Mouse (Mus musculus) olfactory bulb, adult 2 months (tissue): ENCODE measurements around the gene Sarnp. TPM values are rescaled to one million over a fixed set of nuclear protein-coding genes. Genes with fewer than 3 reads are reported as not detected.

Experiments
- H3K27ac ChIP-seq: fragments of 200-500 bp; 2 replicates; pipeline ENCODE4 v1.5.1; 2012; ENCODE audit warnings: low read depth, low read length; ENCODE audit not compliant: insufficient read depth
- H3K4me1 ChIP-seq: fragments of 200-500 bp; 2 replicates; pipeline ENCODE4 v1.6.1; 2012; ENCODE audit warnings: low read length; ENCODE audit not compliant: control insufficient read depth, insufficient read depth
- H3K4me3 ChIP-seq: fragments of 200-500 bp; 2 replicates; pipeline ENCODE4 v1.5.1; 2012; ENCODE audit warnings: mild to moderate bottlenecking, low read depth, low read length, moderate library complexity; ENCODE audit not compliant: insufficient read depth
- CTCF ChIP-seq: fragments of 200-500 bp; IDR thresholded peaks from 2 replicates; pipeline ENCODE4 v1.5.1; 2012; ENCODE audit warnings: low read depth, mild to moderate bottlenecking, low read length, moderate library complexity; ENCODE audit not compliant: insufficient read depth
- POLR2A ChIP-seq: fragments of 200-500 bp; IDR thresholded peaks from 2 replicates; pipeline ENCODE4 v1.6.1; 2012; ENCODE audit warnings: mild to moderate bottlenecking, low read depth, low read length, moderate library complexity; ENCODE audit not compliant: insufficient read depth
- WGBS: fragments of 180-500 bp; shearing (Covaris S2); methylation state at CpG from one replicate; pipeline ENCODE4 v1.1.7; 2018; 5-methylcytosine and 5-hydroxymethylcytosine counted together
- polyA plus RNA-seq: library from polyadenylated mRNA; stranded (reverse); fragments of >200 nt; gene quantifications from 2 replicates; pipeline ENCODE4 v1.2.4, GENCODE M21; 2012; ENCODE audit warnings: low replicate concordance; ENCODE audit not compliant: missing spikeins, insufficient read depth, insufficient read length

The Sarnp gene
- polyA plus RNA-seq, 1 experiment, result not detected

DNA sequence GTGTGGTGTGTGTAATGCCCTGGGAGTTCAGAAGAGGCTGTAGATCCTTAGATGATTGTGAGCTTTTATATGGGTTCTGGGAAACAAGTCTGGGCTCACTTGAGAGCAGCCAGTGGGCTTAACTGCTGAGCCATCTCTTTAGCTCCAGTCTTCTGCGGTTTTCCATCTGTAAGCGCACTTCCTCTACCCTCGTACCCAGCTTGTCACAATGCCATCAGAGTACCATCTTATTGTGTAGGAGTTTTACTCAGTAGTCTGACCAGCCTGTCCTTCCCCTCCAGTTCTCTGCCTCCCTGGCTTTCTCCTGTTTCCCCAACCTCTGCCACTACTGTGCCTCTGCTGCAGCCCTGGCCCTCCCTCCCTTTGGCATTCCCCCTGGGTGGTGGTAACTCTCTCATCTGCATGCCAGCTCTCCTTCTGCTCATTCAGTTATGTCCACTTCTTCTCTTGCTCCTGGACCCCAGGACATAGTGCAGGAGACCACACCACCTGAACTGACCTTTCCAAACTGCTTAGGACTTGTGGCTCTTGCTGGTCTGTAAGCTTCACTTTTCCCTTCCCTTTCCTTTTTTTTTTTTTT lies 85.4 kb downstream of the Sarnp start:
- Histone ChIP-seq H3K27ac (no peak overlapping the region), H3K4me1 (no peaks in the 10 kb centered on the region), H3K4me3 (no peak overlapping the region)
- no peak for TF ChIP-seq POLR2A
- no peak for TF ChIP-seq CTCF
- 90% methylated on average over 3 of the region's 3 CpGs for WGBS

DNA sequence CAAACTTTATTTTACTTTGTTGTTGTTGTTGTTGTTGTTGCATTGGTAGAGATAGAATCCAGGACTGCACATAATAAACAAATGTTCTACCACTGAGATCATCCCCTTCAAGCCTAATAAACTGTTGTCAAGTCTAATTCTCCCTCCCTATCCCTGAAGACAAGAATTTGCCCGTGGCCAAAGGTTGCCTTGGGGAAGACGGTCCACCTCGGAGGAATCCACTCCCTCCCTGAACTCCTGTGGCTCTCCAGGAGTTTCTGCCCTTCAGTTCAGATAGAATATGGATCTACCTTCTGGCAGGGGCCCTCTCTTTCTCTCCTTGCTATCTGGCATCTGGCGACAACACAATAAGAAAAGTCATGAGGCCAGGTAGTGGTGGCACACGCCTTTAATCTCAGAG lies 87.7 kb downstream of the Sarnp start:
- Histone ChIP-seq H3K27ac (no peak overlapping the region), H3K4me1 (peaks cover 6% of the 10 kb centered on the region), H3K4me3 (no peak overlapping the region)
- no peak for TF ChIP-seq POLR2A
- no peak for TF ChIP-seq CTCF
- 88% methylated on average over 5 of the region's 5 CpGs for WGBS

DNA sequence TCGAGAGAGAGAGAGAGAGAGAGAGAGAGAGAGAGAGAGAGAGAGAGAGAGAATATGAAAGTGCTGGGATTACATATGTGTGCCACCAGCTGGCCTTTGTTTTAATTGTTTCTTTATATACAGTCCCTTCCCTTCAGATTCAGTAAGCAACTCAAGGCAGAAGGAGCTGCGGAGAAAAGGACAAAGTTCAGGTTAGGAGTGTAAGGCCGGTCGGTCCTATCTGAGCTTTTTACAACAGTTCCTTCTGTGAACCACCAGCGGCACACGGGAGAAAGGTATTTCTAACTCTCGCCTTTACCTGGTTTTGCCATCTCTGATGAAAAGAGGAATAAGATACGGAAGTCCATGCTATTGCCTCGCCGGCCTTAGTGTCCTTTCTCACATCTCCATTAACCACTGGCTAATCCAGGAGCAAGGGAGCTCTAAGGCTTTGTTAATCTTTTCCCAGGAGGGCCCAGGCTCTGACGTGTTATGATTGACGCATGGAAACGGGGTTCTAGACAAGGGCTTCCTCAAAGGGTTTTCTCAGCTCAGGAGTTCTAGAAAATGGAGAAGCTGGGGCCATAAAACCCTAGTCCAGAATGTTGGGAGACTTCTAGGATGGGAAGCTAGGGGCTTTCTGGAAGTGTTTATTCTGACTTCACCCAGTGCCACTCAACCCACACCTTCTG lies 91.8 kb downstream of the Sarnp start:
- TF ChIP-seq CTCF (no peak), POLR2A (no peak)
- Histone ChIP-seq H3K4me3 (peak overlapping the region; percentile 76), H3K27ac (peak overlapping the region; percentile 27), H3K4me1 (peaks cover 24% of the 10 kb centered on the region)
- 72% methylated on average over 13 of the region's 13 CpGs for WGBS

DNA sequence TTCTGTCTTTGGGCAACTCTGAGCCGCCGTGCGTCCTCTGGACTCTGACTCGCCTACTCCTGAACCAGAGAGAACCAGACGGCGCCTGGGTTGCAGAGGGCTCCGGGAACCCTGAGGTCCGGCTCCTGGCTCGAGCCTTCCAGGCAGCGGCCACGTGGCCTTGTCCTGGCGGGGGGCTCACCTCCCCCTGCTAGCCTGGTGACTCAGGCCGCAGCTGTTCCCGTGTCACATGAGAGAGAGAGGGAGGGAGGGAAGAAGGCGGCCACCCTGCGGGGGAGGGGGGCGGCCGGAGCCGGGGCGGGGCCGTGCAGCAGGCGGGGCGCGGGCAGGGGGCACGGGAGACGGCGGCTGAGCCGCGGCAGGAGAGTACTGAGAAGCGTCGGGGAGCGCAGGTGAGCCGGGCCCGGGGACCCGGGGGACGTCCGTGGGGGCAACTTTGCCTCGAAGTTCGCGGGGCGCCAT lies 92.5 kb downstream of the Sarnp start:
- H3K27ac ChIP-seq, result peak overlapping the region; percentile 81
- 3% methylated on average over 39 of the region's 41 CpGs for WGBS
- peak; percentile 30; the same call in 1 of the 2 replicates for TF ChIP-seq POLR2A
- no peak for TF ChIP-seq CTCF
- peaks cover 24% of the 10 kb centered on the region for H3K4me1 ChIP-seq
- peak overlapping the region; percentile 76 for H3K4me3 ChIP-seq

DNA sequence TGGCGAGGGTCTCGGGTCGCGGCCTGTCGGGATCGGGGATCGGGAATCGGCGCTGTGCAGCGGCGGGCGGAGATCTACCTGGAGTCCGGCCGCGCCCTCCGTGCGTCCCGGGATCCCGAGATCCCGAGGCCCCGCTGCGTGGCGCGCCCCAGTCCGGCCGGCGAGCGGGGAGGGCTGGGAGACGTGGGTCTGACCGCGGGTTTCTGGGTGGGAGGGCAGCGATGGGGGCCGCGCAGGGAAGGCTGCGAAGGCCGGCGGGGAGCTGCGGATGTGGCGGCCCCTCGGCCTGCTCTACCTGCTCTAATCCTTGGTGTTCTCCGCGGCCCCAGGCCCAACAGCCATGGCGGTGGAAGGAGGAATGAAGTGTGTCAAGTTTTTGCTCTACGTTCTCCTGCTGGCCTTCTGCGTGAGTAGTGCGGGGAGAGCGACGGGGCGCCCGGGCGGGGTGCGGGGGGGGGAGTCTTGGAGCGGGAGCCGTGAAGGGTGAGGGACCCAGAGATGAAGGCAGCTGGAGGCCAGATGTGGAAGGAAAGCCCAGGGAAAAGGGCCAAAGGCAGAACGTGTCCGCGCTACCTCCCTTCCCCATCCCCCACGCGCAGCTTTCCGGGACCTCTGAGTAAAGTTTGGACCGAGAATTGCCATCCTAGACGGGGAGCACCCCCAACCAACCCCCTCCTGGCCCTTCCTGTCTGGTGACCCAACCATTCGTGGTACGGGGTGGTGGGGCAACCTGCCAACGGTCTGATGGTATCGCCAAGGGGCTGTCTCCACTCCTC lies 93.1 kb downstream of the Sarnp start:
- Histone ChIP-seq H3K27ac (peak overlapping the region; percentile 81), H3K4me3 (peak overlapping the region; percentile 76), H3K4me1 (peaks cover 24% of the 10 kb centered on the region)
- TF ChIP-seq CTCF (no peak), POLR2A (no peak)
- WGBS, result 1% methylated on average over 66 of the region's 66 CpGs

DNA sequence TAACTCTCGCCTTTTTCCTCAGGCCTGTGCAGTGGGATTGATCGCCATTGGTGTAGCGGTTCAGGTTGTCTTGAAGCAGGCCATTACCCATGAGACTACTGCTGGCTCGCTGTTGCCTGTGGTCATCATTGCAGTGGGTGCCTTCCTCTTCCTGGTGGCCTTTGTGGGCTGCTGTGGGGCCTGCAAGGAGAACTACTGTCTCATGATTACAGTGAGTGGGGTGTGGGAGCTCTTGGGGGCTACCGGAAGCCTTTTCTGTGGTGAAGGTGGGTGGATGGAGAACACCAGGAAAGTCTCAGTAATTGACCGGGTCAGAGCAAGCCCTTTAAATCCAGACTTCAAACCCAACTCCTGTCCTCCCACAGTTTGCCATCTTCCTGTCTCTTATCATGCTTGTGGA lies 94.3 kb downstream of the Sarnp start:
- no peak overlapping the region for H3K27ac ChIP-seq
- WGBS, result 75% methylated on average over 6 of the region's 6 CpGs
- TF ChIP-seq CTCF, result no peak
- TF ChIP-seq POLR2A, result no peak
- H3K4me3 ChIP-seq, result no peak overlapping the region
- peaks cover 24% of the 10 kb centered on the region for H3K4me1 ChIP-seq

DNA sequence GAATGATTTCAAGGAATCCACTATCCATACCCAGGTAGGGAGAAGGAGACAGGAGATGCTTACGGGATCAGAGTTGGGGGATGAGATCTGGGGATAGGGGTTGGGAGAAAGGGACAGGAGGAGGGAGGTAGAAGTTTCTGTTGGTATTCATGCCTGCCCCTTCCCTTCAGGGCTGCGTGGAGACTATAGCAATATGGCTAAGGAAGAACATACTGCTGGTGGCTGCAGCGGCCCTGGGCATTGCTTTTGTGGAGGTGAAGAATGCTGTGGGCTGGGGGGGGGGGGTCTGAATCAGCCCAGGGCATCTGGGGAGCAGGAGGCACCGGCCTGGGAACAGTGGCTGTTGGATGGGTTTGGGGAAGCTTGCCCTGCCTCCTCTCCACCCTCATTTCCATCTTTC lies 95.1 kb downstream of the Sarnp start:
- H3K27ac ChIP-seq, result no peak overlapping the region
- WGBS, result 69% methylated on average over 4 of the region's 4 CpGs
- TF ChIP-seq POLR2A (no peak), CTCF (no peak)
- peaks cover 24% of the 10 kb centered on the region for H3K4me1 ChIP-seq
- no peak overlapping the region for H3K4me3 ChIP-seq

DNA sequence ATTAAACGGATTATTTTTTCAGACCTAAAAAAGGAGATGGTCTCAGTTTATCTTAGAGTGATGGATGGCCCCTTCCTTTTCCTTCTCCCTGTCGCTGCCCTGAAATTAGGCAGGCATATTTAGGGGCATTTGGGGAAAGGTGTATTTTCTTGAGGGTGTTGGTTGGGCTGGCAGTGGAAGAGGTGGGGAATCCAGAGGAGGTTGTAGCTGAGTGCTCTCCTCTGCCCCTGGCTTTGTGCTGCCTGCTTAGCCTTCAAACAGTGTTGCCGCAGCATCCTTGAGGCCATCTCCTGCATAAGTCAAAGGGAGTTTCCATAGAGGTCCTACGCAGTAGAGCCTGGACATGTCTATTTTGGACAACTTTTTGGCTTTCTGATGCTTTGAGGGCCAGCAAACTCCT lies 95.7 kb downstream of the Sarnp start:
- no peak for TF ChIP-seq POLR2A
- no peak for TF ChIP-seq CTCF
- WGBS, result 86% methylated on average over 4 of the region's 4 CpGs
- peaks cover 24% of the 10 kb centered on the region for H3K4me1 ChIP-seq
- no peak overlapping the region for H3K27ac ChIP-seq
- no peak overlapping the region for H3K4me3 ChIP-seq

DNA sequence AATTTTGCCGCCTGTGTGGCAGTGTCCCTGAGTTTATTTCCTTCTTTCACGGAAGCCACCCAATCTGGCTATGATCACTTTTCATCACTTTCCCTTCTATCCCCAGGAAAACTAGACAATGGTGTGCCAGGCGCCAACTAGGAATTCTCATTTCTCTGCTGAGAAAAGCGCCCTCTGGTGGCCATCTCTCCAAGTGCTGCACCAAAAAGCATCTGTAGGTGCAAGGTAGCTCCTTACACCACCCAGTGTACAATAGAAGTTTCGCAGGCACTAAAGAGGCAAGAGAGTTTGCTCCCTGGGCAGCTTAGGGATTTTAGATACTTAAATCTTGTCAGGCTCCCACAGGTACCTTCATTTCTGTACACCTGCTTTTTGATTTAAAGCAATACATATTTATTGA lies 96.1 kb downstream of the Sarnp start:
- H3K4me1 ChIP-seq, result peaks cover 28% of the 10 kb centered on the region
- 6% methylated on average over 5 of the region's 5 CpGs for WGBS
- TF ChIP-seq POLR2A (no peak), CTCF (no peak)
- no peak overlapping the region for H3K4me3 ChIP-seq
- no peak overlapping the region for H3K27ac ChIP-seq
